Comparison of ENCODE assay signal across 13 mouse cellular contexts in genomic region chr17:75067314-75067713, GRCm38 (mm10).
DNase-seq lines count a peak whose midpoint lies in the region; ATAC-seq and TF ChIP-seq lines count a peak whose summit lies in the region.
"Had no signal": no experiment of that assay in that cellular context is flagged by ENCODE, and none has a peak within 500 bp of the region (broad histone marks: within the 10 kb centered on the region; RNA-seq: fewer than 3 reads in every experiment).

No protein-coding gene starts in this region.

- no peak for TF ChIP-seq CTCF in hindbrain, postnatal 0 days (IDR thresholded peaks at IDR 0.05; ENCODE audit: low read depth)

- no peaks in the 10 kb centered on the region for H3K36me3 ChIP-seq in hindbrain, embryonic 11.5 days (ENCODE audit: control insufficient read depth, insufficient read depth, low read length)
- H3K36me3 ChIP-seq in hindbrain, postnatal 0 days (ENCODE audit: insufficient read depth, low read length) = no peaks in the 10 kb centered on the region
- H3K36me3 ChIP-seq in embryonic facial prominence, embryonic 14.5 days (ENCODE audit: control insufficient read depth, insufficient read depth, low read length) = no peaks in the 10 kb centered on the region

- H3K4me1 ChIP-seq in hindbrain, embryonic 11.5 days (replicated peaks; ENCODE audit: control insufficient read depth, insufficient read depth, low read length) = no peaks in the 10 kb centered on the region; the same call in 1 of the 2 replicates
- H3K4me1 ChIP-seq in hindbrain, postnatal 0 days (ENCODE audit: insufficient read depth, low read length) = no peaks in the 10 kb centered on the region
- peaks cover 4% of the 10 kb centered on the region for H3K4me1 ChIP-seq in embryonic facial prominence, embryonic 14.5 days (ENCODE audit: control insufficient read depth, insufficient read depth, low read length)

- H3K9me3 ChIP-seq in hindbrain, embryonic 11.5 days (ENCODE audit: control insufficient read depth, low read length) = no peaks in the 10 kb centered on the region
- no peaks in the 10 kb centered on the region for H3K9me3 ChIP-seq in hindbrain, postnatal 0 days (ENCODE audit: low read length)
- no peaks in the 10 kb centered on the region for H3K9me3 ChIP-seq in embryonic facial prominence, embryonic 14.5 days (ENCODE audit: control insufficient read depth, low read length)
- H3K9me3 ChIP-seq: embryonic facial prominence, embryonic 15.5 days had no signal

- H3K4me3 ChIP-seq in hindbrain, embryonic 11.5 days (ENCODE audit: low read depth, low read length) = no peak overlapping the region
- no peak overlapping the region for H3K4me3 ChIP-seq in hindbrain, postnatal 0 days (ENCODE audit: low read length)
- no peak overlapping the region for H3K4me3 ChIP-seq in embryonic facial prominence, embryonic 14.5 days (ENCODE audit: low read depth, low read length)
- H3K4me3 ChIP-seq: embryonic facial prominence, embryonic 15.5 days had no signal

- H3K27me3 ChIP-seq in hindbrain, embryonic 11.5 days (ENCODE audit: control insufficient read depth, insufficient read depth, low read length) = peaks cover 13% of the 10 kb centered on the region
- no peaks in the 10 kb centered on the region for H3K27me3 ChIP-seq in hindbrain, postnatal 0 days (ENCODE audit: insufficient read depth, low read length)
- H3K27me3 ChIP-seq in embryonic facial prominence, embryonic 14.5 days (replicated peaks; ENCODE audit: control insufficient read depth, insufficient read depth, low read length) = no peaks in the 10 kb centered on the region
- H3K27me3 ChIP-seq: CH12.LX; embryonic facial prominence, embryonic 15.5 days had no signal

- no peak for ATAC-seq in hindbrain, embryonic 11.5 days (ENCODE audit: low FRiP score)
- ATAC-seq in hindbrain, postnatal 0 days = no peak
- ATAC-seq in embryonic facial prominence, embryonic 14.5 days (ENCODE audit: low read depth) = no peak

- WGBS in hindbrain, embryonic 11.5 days = 9% methylated on average over 8 of the region's 8 CpGs
- WGBS in hindbrain, postnatal 0 days = 10% methylated on average over 8 of the region's 8 CpGs
- WGBS in embryonic facial prominence, embryonic 14.5 days = 26% methylated on average over 8 of the region's 8 CpGs

- peak; percentile 22 for DNase-seq in hindbrain, embryonic 11.5 days (ENCODE audit: low spot score)
- DNase-seq in hindbrain, postnatal 0 days (ENCODE audit: low spot score) = no peak
- DNase-seq in ZHBTc4 (ENCODE audit: low read depth, low spot score) = peak; percentile 47
- peak; percentile 47 for DNase-seq in embryonic facial prominence, embryonic 14.5 days (ENCODE audit: low spot score)
- peak; percentile 74 for DNase-seq in mesoderm, embryonic 11.5 days (ENCODE audit: low read depth, low spot score)
- no peak for DNase-seq in testis, postnatal 10 days (ENCODE audit: low spot score)
- DNase-seq in natural killer cell, adult 2 months (ENCODE audit: low spot score in 2 of 2) = no peak
- DNase-seq: cerebellum, adult 8-10 months; liver; lung, postnatal 36 days; right cerebral cortex, adult 18-20 months had no signal

- H3K4me2 ChIP-seq in hindbrain, embryonic 11.5 days (replicated peaks; ENCODE audit: low read depth, low read length) = no peak overlapping the region; the same call in 1 of the 2 replicates
- no peak overlapping the region for H3K4me2 ChIP-seq in hindbrain, postnatal 0 days (ENCODE audit: low read depth, low read length)
- H3K4me2 ChIP-seq in embryonic facial prominence, embryonic 14.5 days (ENCODE audit: low read depth, low read length) = no peak overlapping the region
- H3K4me2 ChIP-seq: embryonic facial prominence, embryonic 15.5 days had no signal

- H3K9ac ChIP-seq in hindbrain, embryonic 11.5 days (ENCODE audit: low read depth, low read length) = no peak overlapping the region
- no peak overlapping the region for H3K9ac ChIP-seq in hindbrain, postnatal 0 days (replicated peaks; ENCODE audit: low read length)
- no peak overlapping the region for H3K9ac ChIP-seq in embryonic facial prominence, embryonic 14.5 days (ENCODE audit: low read depth, low read length)
- H3K9ac ChIP-seq: embryonic facial prominence, embryonic 15.5 days had no signal

- H3K27ac ChIP-seq in hindbrain, embryonic 11.5 days (ENCODE audit: low read depth, low read length) = no peak overlapping the region
- H3K27ac ChIP-seq in hindbrain, postnatal 0 days = no peak overlapping the region
- H3K27ac ChIP-seq in embryonic facial prominence, embryonic 14.5 days (replicated peaks; ENCODE audit: low read depth, low read length) = no peak overlapping the region
- H3K27ac ChIP-seq: embryonic facial prominence, embryonic 15.5 days had no signal

Comparison
In these comparisons a context has a peak if more than half of its experiments do, and no peak if none do; other contexts are left out.
1. DNase-seq: peak in hindbrain, embryonic 11.5 days (single experiment), ZHBTc4 (single experiment), embryonic facial prominence, embryonic 14.5 days (single experiment) and mesoderm, embryonic 11.5 days (single experiment); none in hindbrain, postnatal 0 days (single experiment), testis, postnatal 10 days (single experiment) and natural killer cell, adult 2 months (0 of 2).